Mouse (Mus musculus) intestine, postnatal 0 days (tissue): ENCODE results near the gene Adad2. TPM values are rescaled to one million over a fixed set of nuclear protein-coding genes. Genes with fewer than 3 reads are reported as not detected.
A peak's percentile ranks its signal among the peaks of the same experiment; 100 is the strongest.

Source experiments
- ATAC-seq: fragments of 200-750 bp; cut with Nextera tagmentation; 2 replicates; pipeline ENCODE4 v1.8.0; 2017; ENCODE audit warnings: mild to moderate bottlenecking, moderate TSS enrichment, moderate library complexity
- H3K27ac ChIP-seq: fragments of 300-500 bp; sonication (generic); 2 replicates; pipeline ENCODE4 v1.5.1; 2014; ENCODE audit warnings: mild to moderate bottlenecking, low read depth, low read length, moderate library complexity
- H3K27me3 ChIP-seq: fragments of 300-500 bp; sonication (generic); replicated peaks from 2 replicates; pipeline ENCODE4 v1.6.1; 2014; ENCODE audit warnings: low read length, mixed read lengths; ENCODE audit not compliant: control insufficient read depth, insufficient read depth
- H3K36me3 ChIP-seq: fragments of 300-500 bp; sonication (generic); 2 replicates; pipeline ENCODE4 v1.6.1; 2014; ENCODE audit warnings: mild to moderate bottlenecking, moderate library complexity; ENCODE audit not compliant: control insufficient read depth, insufficient read depth
- H3K4me1 ChIP-seq: fragments of 300-500 bp; sonication (generic); replicated peaks from 2 replicates; pipeline ENCODE4 v1.6.1; 2014; ENCODE audit warnings: antibody characterized with exemption, low read length, mixed read lengths; ENCODE audit not compliant: control insufficient read depth, insufficient read depth
- H3K4me2 ChIP-seq: fragments of 300-500 bp; sonication (generic); replicated peaks from 2 replicates; pipeline ENCODE4 v1.6.1; 2014; ENCODE audit warnings: low read depth, mild to moderate bottlenecking, moderate library complexity
- H3K4me3 ChIP-seq: fragments of 300-500 bp; sonication (generic); 2 replicates; pipeline ENCODE4 v1.5.1; 2014; ENCODE audit warnings: low read depth, low read length
- H3K9ac ChIP-seq: fragments of 300-500 bp; sonication (generic); 2 replicates; pipeline ENCODE4 v1.6.1; 2014; ENCODE audit warnings: mild to moderate bottlenecking, low read depth, low read length
- H3K9me3 ChIP-seq: fragments of 300-500 bp; sonication (generic); 2 replicates; pipeline ENCODE4 v1.6.1; 2016; ENCODE audit warnings: mixed run types; ENCODE audit not compliant: control insufficient read depth
- CTCF ChIP-seq: sonication (generic); IDR thresholded peaks from 2 replicates; pipeline ENCODE4 v1.5.1; 2016; ENCODE audit warnings: low read depth, mild to moderate bottlenecking, control low read depth, antibody characterized with exemption, moderate library complexity
- WGBS: fragments of 180-500 bp; shearing (Covaris S2); extraction: QIAGEN DNeasy Blood & Tissue Kit; methylation state at CpG from one replicate; pipeline ENCODE4 v1.1.7; 2014; 5-methylcytosine and 5-hydroxymethylcytosine counted together
- polyA plus RNA-seq: library from polyadenylated mRNA; unstranded; fragments of >200 nt; fragmentation: Nextera tagmentation; extraction: Ambion mirVana; gene quantifications from 2 replicates; pipeline ENCODE4 v1.2.1, GENCODE M21; 2015

Adad2 gene
- polyA plus RNA-seq, 1 experiment from 2014 or later = 0.08 TPM

DNA sequence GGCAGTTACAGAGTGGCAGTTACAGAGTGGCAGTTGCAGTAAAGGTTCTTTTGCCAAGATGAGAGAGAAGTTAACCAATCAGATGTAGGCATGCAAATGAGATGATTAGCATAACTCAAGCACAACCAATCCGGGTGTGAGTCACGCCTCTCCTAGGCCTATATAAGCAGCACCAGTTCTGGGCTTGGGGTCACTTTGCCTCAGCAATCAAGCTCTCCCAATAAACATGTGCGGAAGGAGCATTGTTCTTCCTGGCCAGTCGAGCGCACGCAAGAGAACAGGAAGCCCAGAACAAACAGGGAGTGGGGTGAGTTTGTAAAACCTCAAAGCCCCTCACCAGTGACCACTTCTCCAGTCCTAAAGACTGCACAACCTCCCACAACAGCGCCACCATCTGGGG lies 34.3 kb downstream of the Adad2 start:
- H3K36me3 ChIP-seq = no peaks in the 10 kb centered on the region
- H3K4me2 ChIP-seq = no peak overlapping the region
- ATAC-seq = no peak
- H3K4me3 ChIP-seq = no peak overlapping the region
- peak; percentile 13; the same call in 1 of the 2 replicates for TF ChIP-seq CTCF
- H3K9ac ChIP-seq = no peak overlapping the region
- no peaks in the 10 kb centered on the region for H3K27me3 ChIP-seq
- no peaks in the 10 kb centered on the region for H3K9me3 ChIP-seq
- H3K27ac ChIP-seq = no peak overlapping the region
- no peaks in the 10 kb centered on the region for H3K4me1 ChIP-seq
- WGBS = 82% methylated on average over 7 of the region's 7 CpGs

GRCm38 (mm10) chr8:119651324-119651723 lies 38.8 kb downstream of the Adad2 start:
- Histone ChIP-seq H3K4me3 (no peak overlapping the region), H3K27ac (no peak overlapping the region), H3K27me3 (no peaks in the 10 kb centered on the region), H3K4me2 (no peak overlapping the region), H3K36me3 (no peaks in the 10 kb centered on the region), H3K4me1 (no peaks in the 10 kb centered on the region), H3K9me3 (no peaks in the 10 kb centered on the region), H3K9ac (no peak overlapping the region)
- ATAC-seq = peak; percentile 30; the same call in 1 of the 2 replicates
- no peak for TF ChIP-seq CTCF
- WGBS = 30% methylated on average over 2 of the region's 2 CpGs

- Histone ChIP-seq H3K27ac (no peak overlapping the region), H3K27me3 (no peaks in the 10 kb centered on the region), H3K9me3 (no peaks in the 10 kb centered on the region), H3K9ac (no peak overlapping the region), H3K4me3 (no peak overlapping the region), H3K4me2 (no peak overlapping the region), H3K4me1 (0 out of 2 replicates have a peak, but pooled peaks cover 8% of the 10 kb centered on the region), H3K36me3 (no peaks in the 10 kb centered on the region)
- WGBS = 39% methylated on average over 5 of the region's 5 CpGs
- TF ChIP-seq CTCF = peak; percentile 70
- ATAC-seq = peak; percentile 32; the same call in 1 of the 2 replicates
Measured at GRCm38 (mm10) chr8:119656709-119657464, 44.3 kb downstream of the Adad2 start.

DNA sequence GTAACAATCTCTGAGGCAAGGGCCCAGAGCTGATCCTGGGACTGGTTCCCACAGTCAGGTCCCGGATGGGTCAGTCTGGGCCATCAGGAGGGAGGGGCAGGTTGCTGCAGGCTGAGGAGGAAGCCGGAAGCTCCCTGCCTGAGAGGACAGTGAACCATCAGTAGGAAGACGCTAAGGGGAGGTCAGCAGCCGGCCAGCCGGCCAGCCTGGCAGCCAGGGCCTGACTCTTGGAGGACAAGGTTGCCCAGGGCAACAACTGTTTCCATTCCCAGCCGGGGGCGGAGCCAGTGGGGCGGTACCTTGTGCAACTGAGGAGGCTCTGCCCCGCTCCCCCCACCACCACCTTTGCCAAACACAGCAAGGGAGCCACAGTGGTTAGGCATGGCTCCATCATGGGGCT lies 48.5 kb downstream of the Adad2 start:
- H3K4me2 ChIP-seq = no peak overlapping the region
- ATAC-seq = peak; percentile 31; the same call in 1 of the 2 replicates
- H3K27ac ChIP-seq = no peak overlapping the region
- 0 out of 2 replicates have a peak, but pooled peaks cover 8% of the 10 kb centered on the region for H3K4me1 ChIP-seq
- H3K4me3 ChIP-seq = no peak overlapping the region
- H3K9me3 ChIP-seq = no peaks in the 10 kb centered on the region
- TF ChIP-seq CTCF = no peak
- H3K36me3 ChIP-seq = no peaks in the 10 kb centered on the region
- 11% methylated on average over 9 of the region's 9 CpGs for WGBS
- H3K9ac ChIP-seq = no peak overlapping the region
- no peaks in the 10 kb centered on the region for H3K27me3 ChIP-seq

DNA sequence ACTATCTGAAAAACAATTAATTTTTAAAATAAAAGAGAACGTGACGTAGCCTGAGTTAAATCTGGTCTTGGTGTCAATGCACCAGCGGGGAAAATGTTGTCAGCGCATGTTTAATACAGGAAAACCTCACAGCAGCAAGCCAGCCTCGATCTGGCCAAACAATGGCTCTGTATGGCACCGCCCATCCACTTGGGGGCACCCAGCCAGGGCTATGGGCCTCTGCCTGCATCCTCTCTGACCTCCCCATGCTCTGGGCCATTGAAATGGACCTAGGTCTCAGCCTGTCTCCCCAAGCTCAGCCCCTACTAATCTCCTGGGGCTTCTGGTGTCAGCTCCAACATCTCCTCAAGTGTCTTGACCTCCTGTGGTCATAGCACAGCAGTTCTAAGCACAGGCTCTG lies 49.3 kb downstream of the Adad2 start:
- 0 out of 2 replicates have a peak, but pooled peaks have one; percentile 2 for TF ChIP-seq CTCF
- H3K36me3 ChIP-seq = no peaks in the 10 kb centered on the region
- no peaks in the 10 kb centered on the region for H3K27me3 ChIP-seq
- H3K9me3 ChIP-seq = no peaks in the 10 kb centered on the region
- no peak overlapping the region for H3K4me3 ChIP-seq
- H3K27ac ChIP-seq = no peak overlapping the region
- no peak for ATAC-seq
- WGBS = 71% methylated on average over 6 of the region's 6 CpGs
- H3K4me2 ChIP-seq = no peak overlapping the region
- H3K9ac ChIP-seq = no peak overlapping the region
- 0 out of 2 replicates have a peak, but pooled peaks cover 8% of the 10 kb centered on the region for H3K4me1 ChIP-seq

- H3K4me3 ChIP-seq = no peak overlapping the region
- no peaks in the 10 kb centered on the region for H3K27me3 ChIP-seq
- no peak overlapping the region; the same call in 1 of the 2 replicates for H3K9ac ChIP-seq
- H3K27ac ChIP-seq = no peak overlapping the region
- no peaks in the 10 kb centered on the region for H3K36me3 ChIP-seq
- no peak for TF ChIP-seq CTCF
- 76% methylated on average over 11 of the region's 11 CpGs for WGBS
- no peak overlapping the region for H3K4me2 ChIP-seq
- H3K9me3 ChIP-seq = no peaks in the 10 kb centered on the region
- 0 out of 2 replicates have a peak, but pooled peaks cover 12% of the 10 kb centered on the region for H3K4me1 ChIP-seq
- ATAC-seq = no peak
Measured at GRCm38 (mm10) chr8:119663440-119663839, 50.9 kb downstream of the Adad2 start.
